Mouse (Mus musculus): Measurements from ENCODE around the gene Gfpt1.

Gene Gfpt1

DNA sequence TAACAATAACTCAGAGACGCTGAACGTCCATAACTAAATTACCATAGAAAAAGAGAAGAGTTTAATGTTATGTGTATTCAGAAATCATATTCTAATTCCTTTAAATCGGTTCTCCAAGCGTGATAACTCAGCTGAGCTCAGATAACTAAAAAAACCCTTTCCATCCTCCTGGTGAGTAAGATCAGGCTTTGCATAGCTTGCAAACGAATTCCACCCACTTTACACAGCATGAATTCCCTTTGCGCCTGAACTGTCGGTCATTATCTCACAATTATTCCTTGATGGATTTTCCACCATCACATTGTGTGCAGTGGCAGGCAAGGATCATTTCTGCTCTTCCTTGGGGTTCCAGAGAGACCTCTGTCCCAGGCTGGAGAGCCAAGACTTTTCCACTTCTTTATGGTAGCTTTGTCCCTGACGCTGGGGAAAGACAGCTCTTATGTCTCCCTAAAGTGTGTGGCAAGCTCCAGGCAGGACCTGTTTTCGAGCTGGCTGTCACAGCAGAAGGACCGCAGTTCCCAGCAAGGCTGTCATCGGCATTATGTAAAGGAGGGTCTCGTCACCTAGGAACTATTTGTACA, 91.4 kb downstream of the Gfpt1 start:
- no peak for DNase-seq (ENCODE audit: low spot score in 2 of 2)

DNA sequence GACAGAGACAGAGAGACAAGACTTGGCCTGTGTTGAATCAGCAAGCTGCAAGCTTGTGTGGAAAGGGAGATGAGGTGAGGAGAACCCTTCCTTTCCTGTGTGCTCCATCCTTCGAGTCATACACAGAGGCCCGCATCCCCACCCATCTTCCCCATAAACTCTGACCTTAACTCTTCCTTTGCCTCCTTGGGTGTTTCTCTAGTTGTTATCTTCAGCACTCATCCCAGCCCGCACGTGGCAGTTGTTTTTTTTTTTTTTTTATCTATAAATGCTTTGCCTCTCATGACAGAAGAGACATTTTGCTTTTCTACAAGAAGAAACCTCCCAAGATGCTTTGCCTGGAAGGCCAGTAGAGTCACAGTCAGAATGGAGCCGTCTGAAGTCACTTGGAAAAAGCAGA, 95.8 kb downstream of the Gfpt1 start:
- no peak for DNase-seq (ENCODE audit: low spot score in 2 of 2)

DNA sequence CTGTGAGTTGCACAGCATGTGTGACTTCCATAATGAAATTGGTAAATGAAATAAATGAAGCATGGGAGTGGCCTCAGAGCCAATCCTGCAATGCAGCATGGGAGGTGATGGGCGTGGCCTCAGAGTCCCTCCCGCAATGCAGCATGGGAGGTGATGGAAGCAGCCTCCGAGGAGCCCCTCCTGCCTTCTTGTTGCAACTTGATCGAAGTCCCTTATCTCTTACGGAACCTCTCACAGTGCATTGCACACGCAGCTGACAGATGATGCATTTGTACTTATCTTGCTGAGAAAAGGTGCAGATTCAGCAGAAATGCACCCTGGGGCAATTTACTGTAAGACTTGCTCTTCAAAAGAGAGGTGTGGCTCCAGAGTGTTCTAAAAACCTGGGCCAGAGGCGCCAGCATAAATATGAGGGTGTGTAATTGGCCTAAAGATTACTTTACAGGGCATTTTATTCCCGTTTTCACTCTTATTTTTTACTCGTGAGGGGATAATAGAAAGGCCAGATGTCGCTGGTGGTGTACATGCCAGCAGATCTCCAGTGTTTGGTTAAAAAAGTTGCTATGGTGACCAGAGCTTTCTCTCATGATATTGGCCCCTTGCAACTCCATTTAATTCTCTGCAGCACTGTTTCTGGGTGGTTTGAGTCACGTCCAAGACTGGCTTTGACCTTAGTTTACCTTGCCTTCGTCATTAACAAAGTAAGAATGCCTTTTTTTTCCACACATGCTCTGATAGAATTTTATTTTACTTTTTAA, 97.3 kb downstream of the Gfpt1 start:
- DNase-seq (ENCODE audit: low spot score in 2 of 2) = no peak
